ENCODE assay signal across 12 mouse cellular contexts in genomic region chr17:12832231-12832630, GRCm38 (mm10). TPM values are rescaled to one million over a fixed set of nuclear protein-coding genes. Genes with fewer than 3 reads are reported as not detected.
DNase-seq lines count a peak whose midpoint lies in the region; ATAC-seq and TF ChIP-seq lines count a peak whose summit lies in the region.
"Had no signal": no experiment of that assay in that cellular context is flagged by ENCODE, and none has a peak within 500 bp of the region (broad histone marks: within the 10 kb centered on the region; RNA-seq: fewer than 3 reads in every experiment).

No protein-coding gene starts in this region.

- intact Hi-C loops in heart, postnatal 10 days (cut with DNase I), result no loop called here

- 98% methylated on average over 3 of the region's 3 CpGs for WGBS in forebrain, embryonic 11.5 days
- WGBS in forebrain, postnatal 0 days, result 85% methylated on average over 3 of the region's 3 CpGs
- 3% methylated on average over 3 of the region's 3 CpGs for WGBS in cerebellum, adult 2 months
- WGBS in neural tube, embryonic 15.5 days, result 93% methylated on average over 3 of the region's 3 CpGs

- H3K27ac ChIP-seq in forebrain, embryonic 11.5 days (ENCODE audit: low read depth, low read length), result no peak overlapping the region
- H3K27ac ChIP-seq in forebrain, postnatal 0 days (ENCODE audit: low read depth, low read length), result no peak overlapping the region
- H3K27ac ChIP-seq in cerebellum, adult 2 months (ENCODE audit: insufficient read depth, low read length), result peak overlapping the region; percentile 75
- no peak overlapping the region for H3K27ac ChIP-seq in neural tube, embryonic 15.5 days (replicated peaks)
- H3K27ac ChIP-seq: layer of hippocampus, adult 2 months; liver, embryonic 13.5 days had no signal

- H3K9ac ChIP-seq in forebrain, embryonic 11.5 days (ENCODE audit: low read length), result no peak overlapping the region
- H3K9ac ChIP-seq in forebrain, postnatal 0 days, result no peak overlapping the region
- H3K9ac ChIP-seq in neural tube, embryonic 15.5 days (replicated peaks), result no peak overlapping the region
- H3K9ac ChIP-seq: liver, embryonic 13.5 days had no signal

- H3K36me3 ChIP-seq in forebrain, embryonic 11.5 days (ENCODE audit: control insufficient read depth, insufficient read depth, low read length), result no peaks in the 10 kb centered on the region
- H3K36me3 ChIP-seq in forebrain, postnatal 0 days (ENCODE audit: insufficient read depth), result no peaks in the 10 kb centered on the region
- no peaks in the 10 kb centered on the region for H3K36me3 ChIP-seq in neural tube, embryonic 15.5 days
- H3K36me3 ChIP-seq: liver, embryonic 13.5 days had no signal

- H3K4me3 ChIP-seq in forebrain, embryonic 11.5 days (ENCODE audit: low read depth, low read length), result no peak overlapping the region
- H3K4me3 ChIP-seq in forebrain, postnatal 0 days (ENCODE audit: low read depth, low read length), result no peak overlapping the region
- H3K4me3 ChIP-seq in cerebellum, adult 2 months (replicated peaks; ENCODE audit: insufficient read depth, low read depth, low read length), result no peak overlapping the region
- H3K4me3 ChIP-seq in neural tube, embryonic 15.5 days (replicated peaks), result no peak overlapping the region
- H3K4me3 ChIP-seq: layer of hippocampus, adult 2 months; liver, embryonic 13.5 days had no signal

- ATAC-seq in forebrain, embryonic 11.5 days (replicated peaks; ENCODE audit: low FRiP score), result no peak
- no peak for ATAC-seq in forebrain, postnatal 0 days
- ATAC-seq in neural tube, embryonic 15.5 days (ENCODE audit: low FRiP score), result no peak
- ATAC-seq: hindbrain, embryonic 16.5 days had no signal

- no peaks in the 10 kb centered on the region for H3K4me1 ChIP-seq in forebrain, embryonic 11.5 days (replicated peaks; ENCODE audit: control insufficient read depth, insufficient read depth, low read length)
- H3K4me1 ChIP-seq in forebrain, postnatal 0 days (ENCODE audit: insufficient read depth), result no peaks in the 10 kb centered on the region
- H3K4me1 ChIP-seq in cerebellum, adult 2 months (ENCODE audit: control insufficient read depth, insufficient read depth, low read length), result peaks cover 8% of the 10 kb centered on the region; the same call in 1 of the 2 replicates
- no peaks in the 10 kb centered on the region for H3K4me1 ChIP-seq in neural tube, embryonic 15.5 days
- H3K4me1 ChIP-seq: liver, embryonic 13.5 days had no signal

- no peaks in the 10 kb centered on the region for H3K9me3 ChIP-seq in forebrain, embryonic 11.5 days (ENCODE audit: control insufficient read depth, low read length)
- no peaks in the 10 kb centered on the region for H3K9me3 ChIP-seq in forebrain, postnatal 0 days (ENCODE audit: low read length)
- H3K9me3 ChIP-seq in neural tube, embryonic 15.5 days (replicated peaks), result no peaks in the 10 kb centered on the region
- H3K9me3 ChIP-seq: liver, embryonic 13.5 days had no signal

- TF ChIP-seq CTCF in forebrain, postnatal 0 days (IDR thresholded peaks at IDR 0.05; ENCODE audit: low read depth), result no peak
- 0 out of 2 replicates have a peak, but pooled peaks have one; percentile 14 for TF ChIP-seq CTCF in cerebellum, adult 2 months (IDR thresholded peaks at IDR 0.05; ENCODE audit: borderline replicate concordance, insufficient read depth, low read depth, low read length)

- H3K27me3 ChIP-seq in forebrain, embryonic 11.5 days (ENCODE audit: control insufficient read depth, insufficient read depth, low read length), result no peaks in the 10 kb centered on the region
- H3K27me3 ChIP-seq in forebrain, postnatal 0 days (ENCODE audit: insufficient read depth, low read length), result no peaks in the 10 kb centered on the region
- H3K27me3 ChIP-seq in cerebellum, adult 2 months (ENCODE audit: control insufficient read depth, insufficient read depth, low read length), result no peaks in the 10 kb centered on the region
- H3K27me3 ChIP-seq in neural tube, embryonic 15.5 days (replicated peaks), result no peaks in the 10 kb centered on the region
- H3K27me3 ChIP-seq: liver, embryonic 13.5 days had no signal

- peak; percentile 10 for DNase-seq in forebrain, embryonic 11.5 days (ENCODE audit: low spot score)
- no peak for DNase-seq in forebrain, postnatal 0 days
- DNase-seq in Muller cell, postnatal 12 days (ENCODE audit: inconsistent ontology term), result peak; percentile 71
- peak; percentile 77 to 91 for DNase-seq in cerebellum, adult 2 months
- peak; percentile 79 to 85 for DNase-seq in heart, postnatal 10 days
- no peak for DNase-seq in thymus, postnatal 36 days
- no peak for DNase-seq in ovary, postnatal 14 days (ENCODE audit: low spot score)
- DNase-seq: liver, embryonic 13.5 days; right cerebral cortex, postnatal 4 days had no signal

- no peak for TF ChIP-seq POLR2A in cerebellum, adult 2 months (IDR thresholded peaks at IDR 0.05; ENCODE audit: borderline replicate concordance, insufficient read depth, low read length)

- no peak overlapping the region for H3K4me2 ChIP-seq in forebrain, embryonic 11.5 days (ENCODE audit: low read depth, low read length, severe bottlenecking)
- no peak overlapping the region for H3K4me2 ChIP-seq in forebrain, postnatal 0 days (ENCODE audit: low read depth)
- no peak overlapping the region for H3K4me2 ChIP-seq in neural tube, embryonic 15.5 days
- H3K4me2 ChIP-seq: liver, embryonic 13.5 days had no signal

RNA-seq across cellular contexts. Expression of gene Mas1, which starts 35.7 kb away (rescaled TPM):
- polyA plus RNA-seq in forebrain, embryonic 11.5 days (2014; fragmentation: Nextera tagmentation; extraction: Ambion mirVana), result 0.29 TPM in 1 of 2 replicates, not detected in the other
- total RNA-seq in forebrain, postnatal 0 days (2014; rRNA removed), result 1.5 and 2.2 TPM in 2 replicates
- 1.4 and 2.4 TPM in 2 replicates for polyA plus RNA-seq in forebrain, postnatal 0 days (2015; fragmentation: Nextera tagmentation; extraction: Ambion mirVana)
- 0.25 and 0.44 TPM in 2 replicates for polyA plus RNA-seq in cerebellum, adult 2 months (2012; rRNA removed)
- total RNA-seq in heart, postnatal 10 days (2021), result under 1 TPM; 0.22 to 0.50 TPM
- 0.44 and 0.52 TPM in 2 replicates for polyA plus RNA-seq in neural tube, embryonic 15.5 days (2015; fragmentation: Nextera tagmentation; extraction: Ambion mirVana)
- polyA plus RNA-seq: liver, embryonic 13.5 days had no signal

RNA-seq across cellular contexts. Expression of gene Mrgprh, which starts 43.6 kb away (rescaled TPM):
- not detected in 2 replicates for polyA plus RNA-seq in forebrain, embryonic 11.5 days (2014; fragmentation: Nextera tagmentation; extraction: Ambion mirVana)
- not detected in 2 replicates for total RNA-seq in forebrain, postnatal 0 days (2014; rRNA removed)
- not detected in 2 replicates for polyA plus RNA-seq in forebrain, postnatal 0 days (2015; fragmentation: Nextera tagmentation; extraction: Ambion mirVana)
- polyA plus RNA-seq in cerebellum, adult 2 months (2012; rRNA removed), result 0.51 and 0.62 TPM in 2 replicates
- total RNA-seq in heart, postnatal 10 days (2021), result 1 to 10 TPM; 1.9 to 2.1 TPM
- not detected in 2 replicates for polyA plus RNA-seq in neural tube, embryonic 15.5 days (2015; fragmentation: Nextera tagmentation; extraction: Ambion mirVana)
- polyA plus RNA-seq: hindbrain, embryonic 16.5 days; liver, embryonic 13.5 days had no signal

Comparison
In these comparisons a context has a peak if more than half of its experiments do, and no peak if none do; other contexts are left out.
1. DNase-seq: peak in forebrain, embryonic 11.5 days (single experiment), Muller cell, postnatal 12 days (single experiment), cerebellum, adult 2 months (2 of 2) and heart, postnatal 10 days (2 of 2); none in forebrain, postnatal 0 days (single experiment), thymus, postnatal 36 days (0 of 2) and ovary, postnatal 14 days (single experiment).